Mouse (Mus musculus) spleen, adult 2 months (tissue): ENCODE data around the gene Rrad.

ENCODE experiments used
- CTCF ChIP-seq: fragments of 200-500 bp; IDR thresholded peaks from 2 replicates; pipeline ENCODE4 v1.5.1; 2011; ENCODE audit warnings: mild to moderate bottlenecking, inconsistent platforms; ENCODE audit not compliant: insufficient read depth, insufficient read length, insufficient replicate concordance; ENCODE audit errors: extremely low read depth
- POLR2A ChIP-seq: fragments of 200-500 bp; IDR thresholded peaks from 2 replicates; pipeline ENCODE4 v1.6.1; 2011; ENCODE audit warnings: low read depth, low read length, inconsistent platforms

GRCm38 (mm10) chr8:104620765-104621164, 10.4 kb downstream of the Rrad start:
- TF ChIP-seq CTCF (no peak), POLR2A (no peak)
